Mouse (Mus musculus) midbrain, embryonic 11.5 days (tissue): ENCODE results near the gene Gm9999. TPM values are rescaled to one million over a fixed set of nuclear protein-coding genes. Genes with fewer than 3 reads are reported as not detected.

Source experiments
- ATAC-seq: fragments of 200-750 bp; cut with Nextera tagmentation; 2 replicates; pipeline ENCODE4 v1.8.0; 2017; ENCODE audit warnings: moderate TSS enrichment, moderate library complexity; ENCODE audit not compliant: low FRiP score
- DNase-seq: peaks from one replicate; pipeline ENCODE4 v3.0.0; 2015; ENCODE audit warnings: low spot score; ENCODE audit errors: missing footprints
- H3K27ac ChIP-seq: fragments of 300-500 bp; sonication (generic); 2 replicates; pipeline ENCODE4 v1.5.1; 2014; ENCODE audit warnings: low read depth, low read length
- H3K27me3 ChIP-seq: fragments of 300-500 bp; sonication (generic); 2 replicates; pipeline ENCODE4 v1.6.1; 2014; ENCODE audit warnings: mild to moderate bottlenecking, low read length, moderate library complexity, mixed read lengths; ENCODE audit not compliant: control insufficient read depth, insufficient read depth
- H3K36me3 ChIP-seq: fragments of 300-500 bp; sonication (generic); 2 replicates; pipeline ENCODE4 v1.6.1; 2014; ENCODE audit warnings: mild to moderate bottlenecking, low read length, moderate library complexity, mixed read lengths; ENCODE audit not compliant: control insufficient read depth, insufficient read depth
- H3K4me1 ChIP-seq: fragments of 300-500 bp; sonication (generic); 2 replicates; pipeline ENCODE4 v1.6.1; 2014; ENCODE audit warnings: low read length; ENCODE audit not compliant: control insufficient read depth, insufficient read depth
- H3K4me2 ChIP-seq: fragments of 300-500 bp; sonication (generic); 2 replicates; pipeline ENCODE4 v1.6.1; 2014; ENCODE audit warnings: mild to moderate bottlenecking, moderate library complexity
- H3K4me3 ChIP-seq: fragments of 300-500 bp; sonication (generic); 2 replicates; pipeline ENCODE4 v1.5.1; 2014; ENCODE audit warnings: low read depth, low read length
- H3K9ac ChIP-seq: fragments of 300-500 bp; sonication (generic); 2 replicates; pipeline ENCODE4 v1.6.1; 2014; ENCODE audit warnings: low read length
- H3K9me3 ChIP-seq: fragments of 300-500 bp; sonication (generic); 2 replicates; pipeline ENCODE4 v1.6.1; 2016; ENCODE audit warnings: low read length; ENCODE audit not compliant: control insufficient read depth
- WGBS: fragments of 180-500 bp; shearing (Covaris S2); extraction: QIAGEN DNeasy Blood & Tissue Kit; methylation state at CpG from one replicate; pipeline ENCODE4 v1.1.7; 2014; 5-methylcytosine and 5-hydroxymethylcytosine counted together
- polyA plus RNA-seq: library from polyadenylated mRNA; unstranded; fragments of >200 nt; fragmentation: Nextera tagmentation; extraction: Ambion mirVana; gene quantifications from 2 replicates; pipeline ENCODE4 v1.2.1, GENCODE M21; 2014

Gene Gm9999
- polyA plus RNA-seq, 1 experiment from 2014 or later, result not detected

- Histone ChIP-seq H3K4me1 (no peaks in the 10 kb centered on the region), H3K27ac (no peak overlapping the region), H3K36me3 (no peaks in the 10 kb centered on the region), H3K9me3 (no peaks in the 10 kb centered on the region), H3K9ac (no peak overlapping the region), H3K4me3 (no peak overlapping the region), H3K4me2 (no peak overlapping the region), H3K27me3 (no peaks in the 10 kb centered on the region)
- DNase-seq, result no peak
- 79% methylated on average over 4 of the region's 4 CpGs for WGBS
- no peak for ATAC-seq
Observed at GRCm38 (mm10) chr7:47031371-47031770, 48.0 kb downstream of the Gm9999 start.

DNA sequence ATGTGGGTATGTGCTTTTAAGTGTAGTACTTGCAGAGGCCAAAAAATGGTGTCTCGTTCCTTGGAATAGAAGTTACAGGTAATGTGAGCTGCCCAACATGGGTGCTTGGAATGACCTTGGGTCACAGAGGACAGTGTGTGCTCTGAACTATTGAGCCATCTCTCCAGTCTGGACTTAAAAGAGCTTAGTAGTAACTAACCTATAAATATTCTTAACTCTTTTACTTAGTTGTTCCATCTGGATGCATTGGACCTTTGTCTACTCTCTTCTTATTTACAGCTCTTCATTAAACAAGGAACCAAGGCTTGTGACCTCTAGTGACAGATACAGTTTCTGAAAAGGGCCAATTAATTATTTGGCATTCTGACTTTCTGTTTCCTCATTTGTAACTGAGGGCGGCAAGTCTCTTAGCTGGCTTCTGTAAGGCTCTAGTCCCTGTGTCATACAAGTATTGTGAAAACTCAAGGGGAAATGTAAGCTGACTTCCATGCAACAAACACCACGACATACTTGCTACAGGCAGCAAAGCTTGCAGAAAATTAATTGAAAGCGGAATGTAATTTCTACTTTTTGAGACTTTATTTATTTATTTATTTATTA is 51.5 kb downstream of the Gm9999 start:
- H3K4me2 ChIP-seq, result no peak overlapping the region
- H3K36me3 ChIP-seq, result no peaks in the 10 kb centered on the region
- WGBS, result 86% methylated on average over 4 of the region's 4 CpGs
- H3K9ac ChIP-seq, result no peak overlapping the region
- no peak overlapping the region for H3K4me3 ChIP-seq
- DNase-seq (no peak), ATAC-seq (no peak)
- no peak overlapping the region for H3K27ac ChIP-seq
- no peaks in the 10 kb centered on the region for H3K9me3 ChIP-seq
- no peaks in the 10 kb centered on the region for H3K4me1 ChIP-seq
- no peaks in the 10 kb centered on the region for H3K27me3 ChIP-seq

GRCm38 (mm10) chr7:47035426-47035825 is 52.0 kb downstream of the Gm9999 start:
- DNase-seq (no peak), ATAC-seq (no peak)
- no peaks in the 10 kb centered on the region for H3K36me3 ChIP-seq
- H3K4me1 ChIP-seq, result no peaks in the 10 kb centered on the region
- no peak overlapping the region for H3K4me2 ChIP-seq
- no peak overlapping the region for H3K4me3 ChIP-seq
- no peaks in the 10 kb centered on the region for H3K27me3 ChIP-seq
- no peak overlapping the region for H3K9ac ChIP-seq
- WGBS, result 80% methylated on average over 8 of the region's 8 CpGs
- no peaks in the 10 kb centered on the region for H3K9me3 ChIP-seq
- H3K27ac ChIP-seq, result no peak overlapping the region

Other genes with a start within 250 kb of the Gm9999 start
- not detected in 2 replicates for gene Saa1, start 240.6 kb upstream of the Gm9999 start, polyA plus RNA-seq
- gene Saa2, start 231.8 kb upstream of the Gm9999 start, polyA plus RNA-seq, result not detected in 2 replicates
- 16.3 and 17.9 TPM in 2 replicates for gene Hps5, start 187.5 kb upstream of the Gm9999 start, polyA plus RNA-seq
- gene Gtf2h1, start 187.5 kb upstream of the Gm9999 start, polyA plus RNA-seq, result 58.0 and 62.4 TPM in 2 replicates
- 1,513 and 1,542 TPM in 2 replicates for gene Ldha, start 142.1 kb upstream of the Gm9999 start, polyA plus RNA-seq
- not detected in 2 replicates for gene Ldhc, start 122.4 kb upstream of the Gm9999 start, polyA plus RNA-seq
- gene Tsg101, start 63.6 kb upstream of the Gm9999 start, polyA plus RNA-seq, result 342 and 362 TPM in 2 replicates
- gene Uevld, start 25.1 kb upstream of the Gm9999 start, polyA plus RNA-seq, result 14.3 and 14.8 TPM in 2 replicates
- gene Spty2d1, start 24.8 kb downstream of the Gm9999 start, polyA plus RNA-seq, result 12.5 and 13.3 TPM in 2 replicates
- 9.7 and 10.0 TPM in 2 replicates for gene Tmem86a, start 67.0 kb downstream of the Gm9999 start, polyA plus RNA-seq
- gene Ptpn5, start 150.1 kb downstream of the Gm9999 start, polyA plus RNA-seq, result 17.5 and 18.5 TPM in 2 replicates
- gene Mrgpra6, start 221.3 kb downstream of the Gm9999 start, polyA plus RNA-seq, result not detected in 2 replicates